Mouse (Mus musculus): ENCODE results near the gene Nabp1.
"Not testable (repeated sequence)": the region's sequence is repeated elsewhere in the genome, so short reads cannot be mapped to it uniquely, and the experiment has no call there.

Gene Nabp1

DNA sequence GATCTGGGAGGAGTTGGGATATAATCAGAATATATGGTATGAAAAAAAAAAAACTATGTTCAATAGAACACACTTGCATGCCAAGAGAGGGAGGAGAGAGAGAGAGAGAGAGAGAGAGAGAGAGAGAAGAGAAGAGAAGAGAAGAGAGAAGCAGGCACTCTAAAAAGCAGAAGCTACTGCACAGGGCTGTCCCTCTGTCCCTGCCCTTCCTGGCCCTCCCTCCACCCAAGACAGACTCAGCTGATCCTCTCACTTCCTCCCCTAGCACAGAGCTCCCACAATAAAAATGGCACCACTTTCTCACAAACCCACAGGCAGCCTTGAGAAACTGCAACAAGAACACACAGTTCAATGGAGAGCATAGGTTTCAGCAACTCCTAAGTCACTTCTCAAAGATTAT is 2.2 kb upstream of the Nabp1 start:
- DNase-seq: no peak

DNA sequence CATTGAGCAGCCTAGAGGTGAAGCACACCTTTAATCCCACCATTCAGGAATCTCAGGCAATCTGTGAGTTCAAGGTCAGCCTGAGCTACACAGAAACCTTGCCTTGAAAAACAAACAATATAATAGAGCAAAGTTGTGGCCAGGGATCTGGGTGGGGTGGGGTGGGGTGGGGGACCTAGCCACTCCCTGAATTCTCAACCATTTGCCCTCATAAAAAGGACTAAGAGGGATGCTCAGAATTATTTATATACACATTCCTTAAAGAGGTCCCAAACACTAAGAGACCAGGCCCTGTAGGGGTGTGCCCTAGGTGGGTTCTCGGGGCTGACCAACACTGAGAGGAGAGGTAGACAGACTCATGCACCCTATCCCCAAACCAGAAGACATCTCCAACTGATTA is 1.5 kb upstream of the Nabp1 start:
- DNase-seq: no peak

GRCm38 (mm10) chr1:51479027-51479329 is 753 bp upstream of the Nabp1 start:
- DNase-seq: no peak

GRCm38 (mm10) chr1:51477656-51478081 is 556 bp downstream of the Nabp1 start:
- peak; percentile 71 for DNase-seq

- DNase-seq: no peak
Measured at GRCm38 (mm10) chr1:51476405-51476804, 1.8 kb downstream of the Nabp1 start.

- DNase-seq: peak; percentile 50
Measured at GRCm38 (mm10) chr1:51468077-51468476, 10.1 kb downstream of the Nabp1 start.

DNA sequence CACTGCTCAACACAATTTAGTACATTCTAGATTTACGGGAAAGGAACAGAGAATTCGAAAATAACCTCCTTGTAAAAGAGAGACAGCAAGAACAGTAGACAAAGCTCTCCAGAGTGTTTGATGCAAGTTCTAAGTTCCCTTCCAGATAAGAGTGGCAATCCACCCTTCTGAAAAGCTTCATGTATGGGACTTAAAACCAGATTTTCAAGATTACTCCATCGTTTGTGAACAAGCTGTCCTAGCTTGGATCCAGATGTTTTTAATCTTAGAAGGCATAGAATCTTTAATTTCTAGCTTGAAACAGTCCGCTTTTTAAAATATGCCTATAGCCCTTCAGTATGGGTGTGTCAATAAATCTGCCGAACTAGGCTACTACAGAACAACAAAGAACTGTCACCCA is 11.0 kb downstream of the Nabp1 start:
- DNase-seq: no peak

DNA sequence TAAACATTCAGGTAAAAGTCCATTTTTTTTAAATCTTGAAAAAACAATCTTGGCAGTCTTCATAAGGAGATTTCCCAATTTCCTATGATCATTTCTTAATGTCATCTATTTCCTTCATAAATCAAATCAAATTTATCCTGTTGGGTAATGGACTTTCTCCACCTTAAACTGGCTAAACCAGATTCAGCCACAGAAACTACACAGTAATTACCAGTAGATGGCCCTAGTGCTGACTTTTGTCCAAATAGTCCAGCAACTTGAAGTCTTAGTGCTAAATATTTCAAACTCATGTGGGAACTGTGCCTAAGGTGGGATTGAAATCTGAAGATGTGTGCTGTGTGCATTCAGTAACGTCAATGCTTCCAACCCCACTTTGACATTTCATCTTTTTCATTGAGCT is 11.8 kb downstream of the Nabp1 start:
- no peak for DNase-seq

- DNase-seq: no peak
Measured at GRCm38 (mm10) chr1:51465285-51465684, 12.9 kb downstream of the Nabp1 start.

DNA sequence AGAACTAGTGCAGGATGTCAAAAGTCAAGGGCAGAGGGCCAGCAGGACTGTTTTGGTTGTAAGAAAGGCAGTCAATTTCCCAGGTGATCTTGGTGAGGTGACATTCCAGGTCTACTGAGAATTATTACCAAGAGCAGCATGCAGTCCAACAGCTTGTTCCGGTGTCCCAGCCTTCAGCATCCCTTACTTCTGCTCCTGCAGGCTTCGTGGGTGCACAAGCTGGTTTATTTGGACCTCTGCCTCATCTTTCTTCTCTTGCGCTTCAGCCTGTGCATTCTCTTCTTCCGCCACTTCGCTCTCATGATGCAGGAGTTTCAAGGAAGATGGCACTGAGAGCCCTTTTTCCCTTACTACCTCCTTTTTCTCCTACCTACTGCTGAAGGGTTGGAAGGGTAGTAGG is 15.2 kb downstream of the Nabp1 start:
- DNase-seq: no peak

DNA sequence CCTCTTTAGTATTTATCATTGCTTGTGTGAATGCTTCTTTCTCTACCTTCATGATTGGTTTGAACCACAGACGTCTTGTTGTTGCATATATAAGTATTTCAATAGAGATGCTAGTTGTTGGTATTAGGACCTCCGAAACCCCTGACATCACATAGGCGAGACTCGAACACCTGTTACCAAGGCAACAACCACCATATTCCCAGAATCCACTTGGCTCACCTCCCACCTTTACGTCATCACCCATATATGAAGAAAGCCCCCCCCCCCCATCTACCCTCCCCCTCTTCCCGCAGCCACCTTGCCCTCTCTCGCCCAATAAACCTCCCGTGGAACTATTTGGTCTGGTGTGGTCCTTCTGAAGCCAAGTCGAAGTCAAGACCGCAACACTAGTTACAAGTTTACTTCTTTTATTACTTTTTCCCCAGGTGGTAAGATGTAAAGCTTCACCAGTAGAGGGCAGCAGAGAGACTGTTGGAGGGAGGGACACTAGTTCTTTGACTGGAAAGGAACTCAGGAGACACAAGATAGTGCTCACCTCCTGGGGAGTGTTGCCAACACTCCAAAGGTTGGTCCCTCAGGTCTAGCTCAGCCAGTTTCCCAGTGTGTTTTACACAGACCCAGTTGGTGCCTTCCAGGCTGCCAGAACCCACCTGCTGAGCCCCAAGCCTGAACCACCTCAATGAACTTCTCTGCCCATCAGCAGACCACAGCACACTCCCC is 19.3 kb downstream of the Nabp1 start:
- DNase-seq: peak; percentile 42

- no peak for DNase-seq
Measured at GRCm38 (mm10) chr1:51458089-51458488, 20.1 kb downstream of the Nabp1 start.

GRCm38 (mm10) chr1:51457249-51457648 is 21.0 kb downstream of the Nabp1 start:
- DNase-seq: no peak

DNA sequence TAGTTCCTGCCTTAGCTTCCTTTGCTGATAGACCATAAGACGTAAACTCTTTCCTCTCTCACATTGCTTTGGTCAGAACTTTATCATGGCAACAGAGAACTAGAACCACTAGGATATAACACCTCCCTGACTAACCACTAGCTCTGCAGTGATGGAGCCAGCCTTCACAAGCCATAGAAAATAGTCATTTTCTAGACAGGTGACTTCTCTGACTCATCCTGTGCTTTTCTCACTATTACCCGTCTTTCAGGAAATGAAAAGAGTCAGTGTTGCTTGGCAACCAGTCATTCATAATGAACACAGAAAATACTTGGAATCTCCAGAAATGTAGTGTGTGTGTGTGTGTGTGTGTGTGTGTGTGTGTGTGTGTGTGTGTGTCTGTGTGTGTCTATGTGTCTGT is 29.4 kb downstream of the Nabp1 start:
- DNase-seq: no peak

GRCm38 (mm10) chr1:51445854-51446460 is 32.3 kb downstream of the Nabp1 start:
- DNase-seq: peak; percentile 53

DNA sequence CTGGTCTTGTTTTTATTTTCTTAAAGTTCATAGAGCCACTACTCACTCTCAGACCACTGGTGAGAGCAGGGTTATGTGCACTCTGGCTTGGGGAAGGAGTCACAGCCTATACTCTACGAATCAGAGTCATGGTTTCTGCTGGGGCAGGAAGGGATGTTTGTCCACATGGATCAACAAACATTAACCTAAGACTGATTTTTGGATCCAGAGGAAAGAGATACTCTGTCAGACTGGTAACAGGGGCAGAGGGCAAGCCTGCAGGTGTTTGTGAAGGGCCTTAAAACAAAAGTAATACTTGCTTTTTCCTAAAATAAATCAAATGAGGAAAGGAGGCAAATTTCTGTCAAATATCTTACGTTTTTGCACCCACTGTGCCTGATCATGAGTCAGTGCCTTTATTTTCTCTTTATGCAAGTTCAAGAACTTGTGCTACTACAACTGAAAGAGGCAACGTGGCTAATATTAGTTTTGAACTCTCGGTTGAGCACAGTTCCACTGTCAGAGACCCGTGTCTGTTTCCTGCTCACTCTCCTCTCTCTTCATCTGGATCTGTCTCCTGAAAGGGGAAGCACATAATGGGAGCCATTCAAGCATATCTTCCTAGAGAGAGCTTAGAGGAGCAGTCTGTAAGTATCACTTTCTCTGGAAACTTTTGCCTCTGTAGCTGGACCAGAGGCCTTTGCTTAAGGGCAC is 32.9 kb downstream of the Nabp1 start:
- DNase-seq: no peak

- no peak for DNase-seq
Measured at GRCm38 (mm10) chr1:51429775-51430174, 48.5 kb downstream of the Nabp1 start.

DNA sequence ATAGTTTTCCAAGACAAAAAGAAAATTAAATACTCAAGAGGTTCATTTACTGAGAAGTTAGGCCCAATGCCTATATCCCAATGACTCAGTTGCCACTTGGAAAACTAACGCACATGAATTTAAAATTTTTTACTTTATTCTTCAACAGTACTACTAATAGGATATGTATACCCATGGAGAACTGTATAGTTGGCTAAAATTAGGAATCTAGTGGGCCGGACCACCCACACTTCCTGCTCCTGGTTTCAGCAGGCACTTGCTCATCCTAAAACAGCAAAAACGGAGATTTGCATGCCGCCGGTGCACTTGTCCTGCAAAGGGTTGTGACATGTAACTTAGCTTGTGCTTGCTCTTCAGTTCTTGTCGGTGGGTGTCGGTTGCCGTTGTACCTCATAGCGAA is 51.9 kb downstream of the Nabp1 start:
- no peak for DNase-seq

- not testable (repeated sequence) for DNase-seq
Measured at GRCm38 (mm10) chr1:51421029-51421428, 57.2 kb downstream of the Nabp1 start.

GRCm38 (mm10) chr1:51418753-51419152 is 59.5 kb downstream of the Nabp1 start:
- DNase-seq: no peak
